ENCODE assay signal across 8 mouse cellular contexts in genomic region chr9:20521306-20521957, GRCm38 (mm10). TPM values are rescaled to one million over a fixed set of nuclear protein-coding genes. Genes with fewer than 3 reads are reported as not detected.
DNase-seq lines count a peak whose midpoint lies in the region; ATAC-seq lines count a peak whose summit lies in the region.

Zfp266 (minus strand) TSS chr9:20521417.

- peak; percentile 96 for ATAC-seq in megakaryocyte, adult 5-6 weeks (ENCODE audit: poor library complexity, severe bottlenecking)

- DNase-seq in adrenal gland, adult (ENCODE audit: inconsistent age in 2 of 2, low spot score in 1 of 2): peak; percentile 92 to 98
- DNase-seq in embryo, embryonic 10 days (ENCODE audit: low spot score): peak; percentile 92
- DNase-seq in gastrocnemius, postnatal 10 days: peak; percentile 92
- peak; percentile 96 for DNase-seq in induced T-regulatory cell, adult 2 months (ENCODE audit: low read depth)
- DNase-seq in left cerebral cortex, adult 8-10 months (ENCODE audit: low spot score in 2 of 2): peak; percentile 89 to 92
- DNase-seq in right cerebral cortex, adult 18-20 months: peak; percentile 94
- peak; percentile 88 for DNase-seq in urinary bladder, adult 2 months (ENCODE audit: low spot score)

RNA-seq across cellular contexts. Expression of gene Zfp266, which starts in this region (rescaled TPM):
- 10 to 100 TPM; 31.4 to 39.3 TPM for total RNA-seq in gastrocnemius, postnatal 10 days (2021)
- 10 to 100 TPM; 38.8 to 52.8 (median 43.8) TPM for total RNA-seq in left cerebral cortex, adult 8-10 months (2022)
- total RNA-seq in megakaryocyte, adult 5-6 weeks (2015): 20.8 and 24.3 TPM in 2 replicates
- total RNA-seq in megakaryocyte, adult 5-6 weeks (2017): 21.0 and 22.8 TPM in 2 replicates
- polyA plus RNA-seq in urinary bladder, adult 2 months (2012; rRNA removed): 37.7 and 39.1 TPM in 2 replicates

Comparison
In these comparisons a context has a peak if more than half of its experiments do, and no peak if none do; other contexts are left out.
1. Peak in every context shown above with its lines: DNase-seq and ATAC-seq.